Mouse (Mus musculus) neural tube, embryonic 14.5 days (tissue): ENCODE results near the gene Srd5a1. TPM values are rescaled to one million over a fixed set of nuclear protein-coding genes. Genes with fewer than 3 reads are reported as not detected.

ENCODE experiments used
- ATAC-seq: fragments of 200-750 bp; cut with Nextera tagmentation; 2 replicates; pipeline ENCODE4 v1.8.0; 2017; ENCODE audit warnings: low read depth, mild to moderate bottlenecking, moderate TSS enrichment, moderate library complexity
- H3K27ac ChIP-seq: fragments of 300-500 bp; sonication (generic); 2 replicates; pipeline ENCODE4 v1.5.1; 2014; ENCODE audit warnings: low read depth, mild to moderate bottlenecking, control low read depth, low read length, moderate library complexity, mixed read lengths
- H3K27me3 ChIP-seq: fragments of 300-500 bp; sonication (generic); 2 replicates; pipeline ENCODE4 v1.6.1; 2014; ENCODE audit warnings: low read length; ENCODE audit not compliant: control insufficient read depth, insufficient read depth
- H3K36me3 ChIP-seq: fragments of 300-500 bp; sonication (generic); 2 replicates; pipeline ENCODE4 v1.6.1; 2014; ENCODE audit warnings: low read length, mixed read lengths; ENCODE audit not compliant: control insufficient read depth, insufficient read depth
- H3K4me1 ChIP-seq: fragments of 300-500 bp; sonication (generic); 2 replicates; pipeline ENCODE4 v1.6.1; 2014; ENCODE audit warnings: low read length; ENCODE audit not compliant: control insufficient read depth, insufficient read depth
- H3K4me2 ChIP-seq: fragments of 300-500 bp; sonication (generic); 2 replicates; pipeline ENCODE4 v1.6.1; 2014; ENCODE audit warnings: mild to moderate bottlenecking, low read depth, low read length, control low read depth
- H3K4me3 ChIP-seq: fragments of 300-500 bp; sonication (generic); 2 replicates; pipeline ENCODE4 v1.5.1; 2014; ENCODE audit warnings: low read depth, low read length, control low read depth, mixed read lengths
- H3K9ac ChIP-seq: fragments of 300-500 bp; sonication (generic); replicated peaks from 2 replicates; pipeline ENCODE4 v1.6.1; 2014; ENCODE audit warnings: low read depth, mild to moderate bottlenecking, control low read depth, low read length, mixed read lengths
- H3K9me3 ChIP-seq: fragments of 300-500 bp; sonication (generic); 2 replicates; pipeline ENCODE4 v1.6.1; 2016; ENCODE audit warnings: low read length; ENCODE audit not compliant: control insufficient read depth
- WGBS: fragments of 180-500 bp; shearing (Covaris S2); extraction: QIAGEN DNeasy Blood & Tissue Kit; methylation state at CpG from one replicate; pipeline ENCODE4 v1.1.7; 2014; 5-methylcytosine and 5-hydroxymethylcytosine counted together
- polyA plus RNA-seq: library from polyadenylated mRNA; unstranded; fragments of >200 nt; fragmentation: Nextera tagmentation; extraction: Ambion mirVana; gene quantifications from 2 replicates; pipeline ENCODE4 v1.2.1, GENCODE M21; 2014

Srd5a1 gene
- polyA plus RNA-seq, 1 experiment from 2014 or later: 29.4 TPM

DNA sequence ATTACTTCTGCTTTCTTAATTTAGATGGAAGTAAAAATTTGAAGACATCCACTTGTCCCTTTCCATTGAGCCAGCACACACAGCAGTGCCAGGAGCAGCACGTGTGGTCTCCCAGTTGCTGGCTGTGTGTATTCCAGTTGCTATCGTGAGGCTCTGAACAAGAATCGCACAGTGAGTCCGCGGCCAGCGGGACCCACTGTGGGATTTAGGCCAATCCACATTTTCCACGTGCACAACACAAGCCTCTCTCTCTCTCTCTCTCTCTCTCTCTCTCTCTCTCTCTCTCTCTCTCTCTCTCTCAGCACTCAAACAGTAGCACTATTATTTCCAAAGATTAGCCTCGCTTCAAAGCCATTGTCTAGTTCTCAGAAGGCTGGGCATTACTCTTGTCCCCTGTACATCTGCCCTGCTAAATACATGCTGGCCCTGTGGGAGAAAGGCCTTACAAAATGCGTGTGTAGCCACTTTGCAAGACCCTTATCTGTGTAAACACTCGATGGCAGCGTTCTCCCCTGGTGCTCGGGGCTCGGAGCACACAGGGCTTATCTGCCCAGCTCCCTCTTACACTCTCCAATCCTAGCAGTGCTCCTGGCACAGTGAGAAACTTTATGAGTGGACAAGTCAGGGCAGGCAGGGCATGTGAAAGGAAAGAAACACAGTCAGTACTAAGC is 51.8 kb downstream of the Srd5a1 start:
- no peak overlapping the region for H3K9ac ChIP-seq
- no peak overlapping the region for H3K27ac ChIP-seq
- 0 out of 2 replicates have a peak, but pooled peaks cover 3% of the 10 kb centered on the region for H3K4me1 ChIP-seq
- no peaks in the 10 kb centered on the region for H3K36me3 ChIP-seq
- no peak overlapping the region for H3K4me2 ChIP-seq
- WGBS: 28% methylated on average over 13 of the region's 13 CpGs
- ATAC-seq: 0 out of 2 replicates have a peak, but pooled peaks have one; percentile 42
- no peak overlapping the region for H3K4me3 ChIP-seq
- no peaks in the 10 kb centered on the region for H3K9me3 ChIP-seq
- H3K27me3 ChIP-seq: no peaks in the 10 kb centered on the region

DNA sequence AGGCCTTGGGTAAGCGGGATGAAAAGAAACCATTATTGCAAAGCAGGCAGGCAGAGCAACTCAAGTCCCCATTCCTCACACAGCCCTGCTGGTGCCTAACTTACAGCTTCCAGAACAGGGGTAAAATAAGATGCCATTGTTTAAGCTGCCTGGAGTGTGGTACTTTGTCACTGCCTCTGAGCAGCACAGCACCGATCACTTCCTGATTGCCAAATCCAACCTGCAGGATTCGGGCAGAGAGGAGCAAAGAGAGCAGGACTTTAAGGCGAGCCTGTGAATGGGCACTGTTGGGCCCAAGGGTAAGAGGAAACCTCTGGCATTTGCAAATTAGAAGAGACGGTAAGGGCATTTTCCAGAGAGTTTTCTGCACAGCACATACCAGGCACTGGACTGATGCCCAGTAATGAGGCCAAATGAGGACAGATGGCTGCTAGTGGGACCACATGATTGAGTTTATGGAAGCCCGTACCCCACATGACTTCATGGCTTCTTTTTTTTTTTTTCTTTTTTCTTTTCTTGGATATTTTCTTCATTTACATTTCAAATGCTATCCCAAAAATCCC is 53.1 kb downstream of the Srd5a1 start:
- 68% methylated on average over 6 of the region's 6 CpGs for WGBS
- Histone ChIP-seq H3K27ac (no peak overlapping the region), H3K27me3 (no peaks in the 10 kb centered on the region), H3K4me3 (no peak overlapping the region), H3K36me3 (no peaks in the 10 kb centered on the region), H3K4me1 (0 out of 2 replicates have a peak, but pooled peaks cover 3% of the 10 kb centered on the region), H3K4me2 (no peak overlapping the region), H3K9ac (no peak overlapping the region), H3K9me3 (no peaks in the 10 kb centered on the region)
- ATAC-seq: 0 out of 2 replicates have a peak, but pooled peaks have one; percentile 28

GRCm38 (mm10) chr13:69556728-69557127 is 54.5 kb downstream of the Srd5a1 start:
- no peak for ATAC-seq
- Histone ChIP-seq H3K27me3 (no peaks in the 10 kb centered on the region), H3K4me2 (no peak overlapping the region), H3K9me3 (no peaks in the 10 kb centered on the region), H3K27ac (no peak overlapping the region), H3K4me1 (0 out of 2 replicates have a peak, but pooled peaks cover 3% of the 10 kb centered on the region), H3K9ac (no peak overlapping the region), H3K36me3 (no peaks in the 10 kb centered on the region), H3K4me3 (no peak overlapping the region)

DNA sequence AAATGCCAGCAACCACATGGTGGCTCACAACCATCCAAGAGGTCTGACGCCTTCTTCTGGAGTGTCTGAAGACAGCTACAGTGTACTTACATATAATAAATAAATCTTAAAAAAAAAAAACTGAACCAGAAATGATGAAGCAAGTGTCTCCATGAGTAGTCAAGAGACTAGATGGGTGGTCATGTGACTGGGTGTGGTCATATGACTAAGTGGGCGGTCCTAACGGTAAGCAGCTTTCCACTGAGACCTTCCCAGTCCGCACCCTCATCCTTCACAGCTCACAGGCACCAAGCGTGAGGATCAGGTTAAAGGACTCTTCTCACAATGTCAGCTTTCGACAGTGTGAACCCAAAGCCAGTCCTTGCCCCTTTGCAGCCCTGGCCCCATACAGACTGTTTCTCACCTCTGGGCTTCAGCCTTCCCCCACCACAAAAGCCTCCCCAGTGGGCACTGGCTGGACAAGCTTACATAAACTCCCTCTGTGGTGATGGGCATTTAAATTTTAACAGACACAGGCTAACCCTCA is 55.2 kb downstream of the Srd5a1 start:
- Histone ChIP-seq H3K4me1 (0 out of 2 replicates have a peak, but pooled peaks cover 3% of the 10 kb centered on the region), H3K4me2 (no peak overlapping the region), H3K36me3 (no peaks in the 10 kb centered on the region), H3K27ac (no peak overlapping the region), H3K4me3 (no peak overlapping the region), H3K9me3 (no peaks in the 10 kb centered on the region), H3K27me3 (no peaks in the 10 kb centered on the region), H3K9ac (no peak overlapping the region)
- WGBS: 86% methylated on average over 6 of the region's 6 CpGs
- no peak for ATAC-seq

DNA sequence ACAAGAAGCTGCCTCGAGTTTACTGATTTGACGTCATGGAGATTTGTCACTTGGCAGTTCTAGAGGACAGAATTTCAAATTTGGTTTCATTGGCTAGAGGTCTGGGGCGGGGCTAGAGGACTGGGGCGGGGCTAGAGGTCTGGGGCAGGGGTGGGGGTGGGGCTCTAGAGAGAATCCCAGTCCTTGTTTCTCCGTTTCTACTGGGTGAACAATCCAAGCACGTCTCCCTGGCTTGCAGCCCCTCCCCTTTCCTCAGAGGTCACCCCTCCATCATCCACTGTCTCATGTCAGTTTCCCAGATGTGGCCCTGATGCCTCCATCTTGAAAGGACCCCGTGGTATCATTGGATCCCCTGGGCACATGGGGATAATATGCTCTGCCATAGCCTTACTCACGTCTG is 56.2 kb downstream of the Srd5a1 start:
- H3K9me3 ChIP-seq: no peaks in the 10 kb centered on the region
- H3K36me3 ChIP-seq: no peaks in the 10 kb centered on the region
- H3K4me3 ChIP-seq: no peak overlapping the region
- WGBS: 20% methylated on average over 8 of the region's 8 CpGs
- H3K27me3 ChIP-seq: no peaks in the 10 kb centered on the region
- no peak for ATAC-seq
- no peak overlapping the region for H3K27ac ChIP-seq
- 0 out of 2 replicates have a peak, but pooled peaks cover 3% of the 10 kb centered on the region for H3K4me1 ChIP-seq
- H3K4me2 ChIP-seq: no peak overlapping the region
- H3K9ac ChIP-seq: no peak overlapping the region

DNA sequence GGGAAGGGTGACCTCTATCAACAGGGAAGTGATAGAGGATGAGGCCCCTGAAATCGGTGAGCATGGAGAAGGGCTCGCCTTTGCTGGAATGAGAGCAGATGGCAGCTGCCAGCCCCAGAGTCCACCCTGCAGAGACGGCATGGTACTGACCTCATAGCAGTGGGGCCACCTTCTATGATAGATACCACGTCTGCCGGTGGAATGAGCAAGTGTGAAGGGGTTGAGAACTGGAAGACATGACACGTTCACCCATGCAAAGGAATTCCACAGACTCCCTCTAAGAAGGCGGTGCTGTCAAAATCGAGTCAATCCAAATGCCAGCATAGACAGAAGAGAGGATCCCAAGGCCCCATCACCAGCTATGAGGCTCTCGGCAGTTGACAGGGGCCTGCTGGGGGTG is 57.0 kb downstream of the Srd5a1 start:
- Histone ChIP-seq H3K27me3 (no peaks in the 10 kb centered on the region), H3K4me2 (no peak overlapping the region), H3K4me1 (0 out of 2 replicates have a peak, but pooled peaks cover 3% of the 10 kb centered on the region), H3K4me3 (no peak overlapping the region), H3K27ac (no peak overlapping the region), H3K36me3 (no peaks in the 10 kb centered on the region), H3K9ac (no peak overlapping the region), H3K9me3 (no peaks in the 10 kb centered on the region)
- 80% methylated on average over 9 of the region's 9 CpGs for WGBS
- no peak for ATAC-seq

DNA sequence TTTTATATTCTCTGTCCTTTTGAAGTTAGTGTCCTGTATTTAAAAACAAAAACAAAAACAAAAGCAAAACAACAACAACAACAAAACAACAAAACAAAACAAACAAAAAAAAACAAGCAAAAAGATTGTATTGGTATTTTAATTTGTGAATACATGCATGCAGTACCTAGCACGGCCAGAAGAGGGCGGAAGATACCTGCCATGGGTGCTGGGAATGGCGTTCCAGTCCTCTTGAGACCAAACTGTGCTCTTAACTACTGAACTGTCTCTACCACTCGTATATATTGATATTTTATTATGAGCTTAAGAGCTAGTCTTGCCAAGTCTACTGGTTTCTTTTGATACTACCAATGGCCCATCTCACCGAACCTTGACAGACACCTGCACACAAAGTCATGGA is 58.2 kb downstream of the Srd5a1 start:
- H3K4me3 ChIP-seq: no peak overlapping the region
- WGBS: 21% methylated on average over 5 of the region's 5 CpGs

GRCm38 (mm10) chr13:69550831-69551230 is 60.4 kb downstream of the Srd5a1 start:
- no peak overlapping the region for H3K9ac ChIP-seq
- no peak for ATAC-seq
- 84% methylated on average over 2 of the region's 2 CpGs for WGBS
- H3K27ac ChIP-seq: no peak overlapping the region
- H3K36me3 ChIP-seq: no peaks in the 10 kb centered on the region
- no peaks in the 10 kb centered on the region for H3K27me3 ChIP-seq
- 0 out of 2 replicates have a peak, but pooled peaks cover 3% of the 10 kb centered on the region for H3K4me1 ChIP-seq
- H3K9me3 ChIP-seq: no peaks in the 10 kb centered on the region
- H3K4me3 ChIP-seq: no peak overlapping the region
- no peak overlapping the region for H3K4me2 ChIP-seq

More for the DNA sequence above, 58.2 kb downstream of the Srd5a1 start:
- no peaks in the 10 kb centered on the region for H3K9me3 ChIP-seq
- H3K4me2 ChIP-seq: no peak overlapping the region
- 0 out of 2 replicates have a peak, but pooled peaks cover 3% of the 10 kb centered on the region for H3K4me1 ChIP-seq
- no peaks in the 10 kb centered on the region for H3K36me3 ChIP-seq
- H3K27ac ChIP-seq: no peak overlapping the region
- ATAC-seq: no peak
- no peaks in the 10 kb centered on the region for H3K27me3 ChIP-seq
- H3K9ac ChIP-seq: no peak overlapping the region

DNA sequence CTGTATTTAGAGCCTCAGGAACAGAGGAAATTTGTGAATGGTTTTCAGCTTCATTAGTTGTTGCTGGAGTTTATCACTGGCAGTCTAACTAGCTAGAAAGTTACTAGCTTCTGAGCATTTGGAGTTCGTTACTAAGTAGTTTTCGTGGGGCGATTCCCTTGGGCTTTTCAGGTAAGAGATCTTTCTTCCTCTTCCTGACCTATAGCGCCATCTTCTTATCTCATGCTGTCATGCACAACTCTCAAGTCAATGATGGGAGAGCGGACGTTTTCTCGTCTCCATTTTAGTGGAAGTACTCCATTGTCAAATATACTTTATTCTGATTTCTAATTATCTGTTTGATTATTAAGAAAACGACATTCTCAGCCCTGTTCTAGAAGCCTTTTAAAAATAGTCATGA is 61.3 kb downstream of the Srd5a1 start:
- Histone ChIP-seq H3K27ac (no peak overlapping the region), H3K4me3 (no peak overlapping the region), H3K9me3 (no peaks in the 10 kb centered on the region), H3K4me1 (no peaks in the 10 kb centered on the region), H3K36me3 (no peaks in the 10 kb centered on the region), H3K27me3 (no peaks in the 10 kb centered on the region), H3K4me2 (no peak overlapping the region), H3K9ac (no peak overlapping the region)
- WGBS: 53% methylated on average over 8 of the region's 8 CpGs
- ATAC-seq: no peak
